7 mouse cellular contexts compared by ENCODE assay signal in the genomic region with DNA sequence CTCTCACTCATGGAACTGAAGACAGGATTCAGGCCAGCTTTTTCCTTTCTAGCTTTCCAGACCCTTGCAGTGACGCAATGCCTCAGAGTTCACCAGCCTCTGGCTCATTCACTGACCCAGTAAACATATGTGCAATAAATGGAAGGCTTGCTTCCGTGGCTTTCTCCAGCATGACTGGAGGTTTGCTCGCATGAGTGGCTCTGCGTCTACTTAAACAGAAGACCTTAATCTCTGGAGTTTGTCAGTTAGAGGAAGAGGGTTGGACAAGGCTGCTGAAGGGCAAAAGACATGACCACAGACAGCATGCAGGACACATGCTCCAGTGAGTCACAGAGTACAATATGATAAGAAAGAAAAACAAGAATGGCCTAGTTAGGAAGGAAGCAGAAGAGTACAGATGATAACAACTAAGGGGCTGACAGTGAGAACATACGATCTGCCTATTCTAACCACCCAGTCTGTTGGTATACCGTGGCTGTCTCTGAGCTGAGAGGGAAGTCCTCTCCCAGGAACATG. TPM values are rescaled to one million over a fixed set of nuclear protein-coding genes. Genes with fewer than 3 reads are reported as not detected.
DNase-seq lines count a peak whose midpoint lies in the region; ATAC-seq lines count a peak whose summit lies in the region.

No protein-coding gene starts in this region.

- DNase-seq in MN1 (ENCODE audit: low spot score): peak; percentile 65
- peak; percentile 23 for DNase-seq in kidney, adult 18-20 months
- no peak for DNase-seq in layer of hippocampus, adult 9-11 months
- DNase-seq in cerebellum, adult 18-20 months: no peak
- no peak for DNase-seq in left cerebral cortex, adult 18-20 months (ENCODE audit: low spot score in 2 of 2)

- ATAC-seq in common myeloid progenitor, adult 5-6 weeks (replicated peaks; ENCODE audit: low read depth, poor library complexity, severe bottlenecking): peak; percentile 85
- peak; percentile 77 for ATAC-seq in megakaryocyte progenitor cell, adult 5-6 weeks (replicated peaks; ENCODE audit: poor library complexity)

RNA-seq across cellular contexts. Expression of gene Slc17a4, which starts 1.0 kb away (rescaled TPM):
- total RNA-seq in common myeloid progenitor, adult 5-6 weeks (2017): 0.46 TPM in 1 of 2 replicates, not detected in the other
- total RNA-seq in megakaryocyte progenitor cell, adult 5-6 weeks (2015): not detected in 2 replicates
- 0.33 TPM in 1 of 2 replicates, not detected in the other for total RNA-seq in megakaryocyte progenitor cell, adult 5-6 weeks (2017)
- not detected for total RNA-seq in left cerebral cortex, adult 18-20 months (2021)

RNA-seq across cellular contexts. Expression of gene Hist1h2ba, which starts 20.1 kb away (rescaled TPM):
- total RNA-seq in common myeloid progenitor, adult 5-6 weeks (2017): not detected in 2 replicates
- not detected in 2 replicates for total RNA-seq in megakaryocyte progenitor cell, adult 5-6 weeks (2015)
- not detected in 2 replicates for total RNA-seq in megakaryocyte progenitor cell, adult 5-6 weeks (2017)
- total RNA-seq in left cerebral cortex, adult 18-20 months (2021): not detected

RNA-seq across cellular contexts. Expression of gene Hist1h2aa, which starts 20.4 kb away (rescaled TPM):
- total RNA-seq in common myeloid progenitor, adult 5-6 weeks (2017): not detected in 2 replicates
- total RNA-seq in megakaryocyte progenitor cell, adult 5-6 weeks (2015): not detected in 2 replicates
- not detected in 2 replicates for total RNA-seq in megakaryocyte progenitor cell, adult 5-6 weeks (2017)
- total RNA-seq in left cerebral cortex, adult 18-20 months (2021): not detected

RNA-seq across cellular contexts. Expression of gene Slc17a1, which starts 46.3 kb away (rescaled TPM):
- not detected in 2 replicates for total RNA-seq in common myeloid progenitor, adult 5-6 weeks (2017)
- not detected in 2 replicates for total RNA-seq in megakaryocyte progenitor cell, adult 5-6 weeks (2015)
- not detected in 2 replicates for total RNA-seq in megakaryocyte progenitor cell, adult 5-6 weeks (2017)
- not detected for total RNA-seq in left cerebral cortex, adult 18-20 months (2021)

Comparison
In these comparisons a context has a peak if more than half of its experiments do, and no peak if none do; other contexts are left out.
1. DNase-seq: peak in MN1 (single experiment) and kidney, adult 18-20 months (single experiment); none in layer of hippocampus, adult 9-11 months (single experiment), cerebellum, adult 18-20 months (0 of 2) and left cerebral cortex, adult 18-20 months (0 of 2).